Comparison of ENCODE assay signal across 8 mouse cellular contexts in the genomic region with DNA sequence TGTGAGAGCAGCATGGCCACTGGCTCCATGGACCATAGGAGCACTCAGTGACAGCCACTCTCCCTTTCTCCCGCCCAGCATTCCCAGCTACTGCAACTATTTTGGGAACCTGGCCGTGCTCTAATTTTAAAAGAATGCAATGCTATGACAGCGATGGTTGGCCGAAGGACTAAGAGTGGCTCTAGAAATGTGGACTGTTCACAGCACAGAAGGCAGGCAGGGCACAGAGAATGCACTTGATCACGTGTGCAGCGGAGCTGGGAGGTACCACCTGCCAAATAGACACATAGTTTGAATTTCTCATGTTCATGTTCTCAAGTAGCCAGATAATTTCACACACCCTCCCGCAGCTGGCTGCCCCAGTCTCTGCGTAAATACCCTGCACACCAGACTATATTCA. TPM values are rescaled to one million over a fixed set of nuclear protein-coding genes. Genes with fewer than 3 reads are reported as not detected.
DNase-seq lines count a peak whose midpoint lies in the region; ATAC-seq lines count a peak whose summit lies in the region.

No protein-coding gene starts in this region.

- ATAC-seq in neural tube, embryonic 13.5 days (ENCODE audit: low read depth) = no peak
- ATAC-seq in stomach, embryonic 16.5 days (ENCODE audit: insufficient read depth, low FRiP score) = peak; percentile 76

- H3K27me3 ChIP-seq in neural tube, embryonic 13.5 days = no peaks in the 10 kb centered on the region
- H3K27me3 ChIP-seq in stomach, embryonic 16.5 days (ENCODE audit: control insufficient read depth, insufficient read depth, low read length) = no peaks in the 10 kb centered on the region

- WGBS in neural tube, embryonic 13.5 days = 81% methylated on average over 8 of the region's 8 CpGs
- 45% methylated on average over 8 of the region's 8 CpGs for WGBS in stomach, embryonic 16.5 days

- H3K9ac ChIP-seq in neural tube, embryonic 13.5 days = no peak overlapping the region
- H3K9ac ChIP-seq in stomach, embryonic 16.5 days (ENCODE audit: low read length) = no peak overlapping the region

- H3K4me1 ChIP-seq in neural tube, embryonic 13.5 days (replicated peaks) = peaks cover 49% of the 10 kb centered on the region
- H3K4me1 ChIP-seq in stomach, embryonic 16.5 days (ENCODE audit: control insufficient read depth, insufficient read depth, low read length) = peaks cover 9% of the 10 kb centered on the region

- H3K4me2 ChIP-seq in neural tube, embryonic 13.5 days = no peak overlapping the region
- H3K4me2 ChIP-seq in stomach, embryonic 16.5 days (ENCODE audit: low read depth, low read length) = no peak overlapping the region

- no peak overlapping the region for H3K4me3 ChIP-seq in neural tube, embryonic 13.5 days
- no peak overlapping the region for H3K4me3 ChIP-seq in stomach, embryonic 16.5 days (replicated peaks; ENCODE audit: low read length)

- no peaks in the 10 kb centered on the region for H3K36me3 ChIP-seq in neural tube, embryonic 13.5 days
- no peaks in the 10 kb centered on the region for H3K36me3 ChIP-seq in stomach, embryonic 16.5 days (ENCODE audit: control insufficient read depth, insufficient read depth, low read length)

- no peak for DNase-seq in neural tube, embryonic 10.5 days (ENCODE audit: extremely low spot score, low spot score)
- peak; percentile 71 to 79 for DNase-seq in heart, adult 9 months (ENCODE audit: low spot score in 2 of 2)
- peak; percentile 66 for DNase-seq in kidney, postnatal 14 days
- DNase-seq in layer of hippocampus, adult 11-12 months (ENCODE audit: low spot score) = no peak
- no peak for DNase-seq in frontal cortex, postnatal 14 days (ENCODE audit: low spot score in 2 of 2)
- DNase-seq in MN1 (ENCODE audit: low spot score) = no peak

- H3K27ac ChIP-seq in neural tube, embryonic 13.5 days (replicated peaks) = 0 out of 2 replicates have a peak overlapping the region, but pooled peaks have one; percentile 23
- no peak overlapping the region for H3K27ac ChIP-seq in stomach, embryonic 16.5 days (ENCODE audit: low read length)

- no peaks in the 10 kb centered on the region for H3K9me3 ChIP-seq in neural tube, embryonic 13.5 days
- H3K9me3 ChIP-seq in stomach, embryonic 16.5 days (replicated peaks; ENCODE audit: control insufficient read depth, low read length) = no peaks in the 10 kb centered on the region

RNA-seq across cellular contexts. Expression of gene Abhd17c, which starts 23.0 kb away (rescaled TPM):
- polyA plus RNA-seq in neural tube, embryonic 13.5 days (2015; fragmentation: Nextera tagmentation; extraction: Ambion mirVana) = 55.8 and 62.5 TPM in 2 replicates
- polyA plus RNA-seq in stomach, embryonic 16.5 days (2015; fragmentation: Nextera tagmentation; extraction: Ambion mirVana) = 7.4 and 8.9 TPM in 2 replicates

RNA-seq across cellular contexts. Expression of gene Cemip, which starts 42.4 kb away (rescaled TPM):
- 0.56 and 0.59 TPM in 2 replicates for polyA plus RNA-seq in neural tube, embryonic 13.5 days (2015; fragmentation: Nextera tagmentation; extraction: Ambion mirVana)
- polyA plus RNA-seq in stomach, embryonic 16.5 days (2015; fragmentation: Nextera tagmentation; extraction: Ambion mirVana) = 0.50 and 0.59 TPM in 2 replicates

Comparison
In these comparisons a context has a peak if more than half of its experiments do, and no peak if none do; other contexts are left out.
1. DNase-seq: peak in heart, adult 9 months (2 of 2) and kidney, postnatal 14 days (single experiment); none in neural tube, embryonic 10.5 days (single experiment), layer of hippocampus, adult 11-12 months (single experiment), frontal cortex, postnatal 14 days (0 of 2) and MN1 (single experiment).